Mouse (Mus musculus): ENCODE measurements around the gene Btbd35f22.
"Not testable (repeated sequence)": the region's sequence is repeated elsewhere in the genome, so short reads cannot be mapped to it uniquely, and the experiment has no call there.

Gene Btbd35f22

DNA sequence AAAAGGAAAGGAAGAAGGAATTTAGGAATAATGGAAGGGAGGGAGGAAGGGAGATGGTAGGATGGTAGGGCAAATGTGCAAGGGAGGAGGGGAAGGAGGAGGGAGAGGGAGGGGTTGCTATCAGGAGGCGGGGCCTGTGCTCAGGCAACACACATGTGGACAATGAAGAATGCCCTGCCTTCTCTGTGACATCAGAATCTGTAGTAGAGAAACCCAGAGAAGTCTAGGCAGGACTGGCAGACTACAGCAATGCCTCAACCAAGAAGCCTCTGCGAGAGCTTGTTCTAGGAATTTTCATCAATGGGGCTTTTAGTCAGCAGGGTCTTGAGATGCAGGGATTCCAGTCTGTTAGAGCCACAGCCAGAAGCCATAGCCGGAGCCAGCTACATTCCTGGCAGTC, at the start of gene Btbd35f22:
Btbd35f22 (plus strand) TSS at position 301 of the 400 bp plus-strand sequence.
- not testable (repeated sequence) for DNase-seq

All from heart, adult 11 months (tissue).